Mouse (Mus musculus) cerebellum, adult 9-11 months (tissue): ENCODE data around the gene Wdtc1.

Source experiments
- DNase-seq: peaks from one replicate; pipeline ENCODE4 v3.0.0; 2022

Wdtc1 gene

DNA sequence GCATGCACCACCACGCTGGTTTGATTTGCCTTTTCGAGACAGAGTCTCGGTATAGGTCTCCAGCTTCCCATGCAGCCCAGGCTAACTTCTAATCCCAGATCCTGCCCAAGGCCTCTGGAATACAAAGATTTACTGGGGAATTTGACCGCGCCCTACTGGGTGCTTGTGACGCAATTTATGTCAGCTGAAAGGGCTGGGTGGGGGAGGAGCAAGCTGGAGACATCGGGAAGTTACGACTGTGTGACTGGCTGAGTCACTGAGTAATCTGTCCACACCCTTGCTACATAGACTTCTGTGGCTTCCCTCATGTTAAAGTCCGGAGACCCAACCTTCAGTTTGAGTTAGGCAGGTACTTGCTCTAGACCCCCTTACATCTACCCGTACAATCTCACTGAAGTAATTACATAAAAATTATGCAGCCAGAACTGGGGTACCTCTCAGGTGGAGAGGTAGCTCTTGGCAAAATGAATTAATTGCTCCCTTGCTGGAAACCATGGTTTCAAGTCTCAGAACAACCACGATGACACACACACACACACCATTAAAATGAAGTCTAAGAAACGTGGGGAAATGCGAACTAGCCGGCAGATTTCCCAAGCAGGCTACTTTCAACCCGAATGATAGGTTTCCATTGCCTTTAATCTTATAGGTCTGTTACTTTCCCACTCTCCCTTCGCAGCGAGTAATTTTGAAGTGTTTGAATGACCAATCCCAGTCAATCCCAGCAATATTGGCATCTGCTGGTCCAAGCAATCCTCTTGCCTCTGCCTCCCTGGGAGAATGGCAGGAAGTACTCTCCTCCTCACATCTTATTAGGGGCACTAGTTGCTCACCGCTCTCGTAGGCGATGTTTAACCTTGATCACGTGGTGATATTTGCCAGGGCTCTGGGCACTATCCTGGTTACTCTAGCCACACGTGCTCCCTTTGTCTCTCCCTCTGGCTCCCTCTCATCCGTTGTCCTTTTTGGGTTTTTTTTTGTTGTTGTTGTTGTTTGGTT lies at the start of gene Wdtc1:
Gene Wdtc1, minus strand, starts transcription at position 115 of the 999 bp plus-strand sequence.
- no peak for DNase-seq

DNA sequence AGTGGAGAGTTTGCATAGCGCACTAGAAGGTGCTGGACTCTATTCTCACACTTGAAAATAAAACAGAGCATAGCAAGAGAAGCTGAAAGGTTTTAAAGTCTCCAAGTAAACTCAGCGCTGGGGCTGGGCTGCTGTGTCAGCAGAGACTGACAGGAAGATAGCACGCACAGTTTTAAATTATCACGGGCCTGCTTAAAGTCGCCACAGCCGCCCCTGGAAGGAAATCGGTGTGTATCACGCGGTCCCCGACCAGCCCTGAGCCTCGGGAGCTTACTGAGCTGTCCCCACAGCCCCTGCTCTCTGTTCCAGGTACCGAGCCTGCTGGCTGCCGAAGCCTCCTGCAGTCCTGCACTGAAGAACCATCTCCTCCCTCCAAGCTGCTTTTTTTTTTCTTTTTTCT lies 48.7 kb upstream of the Wdtc1 start:
- DNase-seq: no peak

DNA sequence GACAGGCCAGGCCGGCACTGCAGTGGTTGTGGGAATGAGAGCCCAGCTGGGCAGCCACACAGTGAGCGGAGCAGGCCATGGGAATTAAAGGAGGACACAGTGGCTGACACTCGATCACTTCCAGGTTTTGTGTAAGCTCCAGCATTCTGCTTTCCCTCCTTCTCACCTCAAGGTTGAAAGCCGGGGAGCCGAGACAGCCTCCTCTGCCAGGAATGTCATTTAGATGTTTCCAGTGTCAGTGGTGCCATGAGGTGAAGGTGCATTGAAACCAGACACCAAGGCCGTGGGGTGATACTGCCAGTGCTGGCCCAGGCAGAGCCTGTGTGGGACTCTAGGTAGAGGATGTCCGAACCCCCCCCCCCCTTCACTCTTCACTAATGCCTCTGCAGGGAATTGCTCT lies 46.8 kb upstream of the Wdtc1 start:
- DNase-seq: no peak

DNA sequence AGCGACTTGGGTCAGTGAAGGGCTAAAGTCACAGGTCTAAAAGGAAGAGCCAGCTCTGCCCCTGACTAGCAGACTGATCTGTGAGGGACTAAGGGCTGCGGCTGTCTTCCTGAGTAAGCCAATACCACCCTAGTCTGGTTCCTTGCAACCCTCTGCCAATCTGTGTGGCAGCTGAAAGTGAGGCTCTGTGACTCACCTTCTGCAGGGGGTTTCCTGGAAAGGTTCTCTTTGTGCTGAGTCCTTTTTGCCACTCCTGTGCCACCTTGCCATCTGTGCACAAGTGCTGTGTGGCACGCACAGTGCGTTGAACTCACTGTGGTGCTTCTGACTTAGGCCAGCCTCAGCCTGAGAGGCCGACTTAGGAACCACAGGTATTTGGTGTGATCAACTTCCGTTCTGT lies 46.2 kb upstream of the Wdtc1 start:
- DNase-seq: peak; percentile 76

DNA sequence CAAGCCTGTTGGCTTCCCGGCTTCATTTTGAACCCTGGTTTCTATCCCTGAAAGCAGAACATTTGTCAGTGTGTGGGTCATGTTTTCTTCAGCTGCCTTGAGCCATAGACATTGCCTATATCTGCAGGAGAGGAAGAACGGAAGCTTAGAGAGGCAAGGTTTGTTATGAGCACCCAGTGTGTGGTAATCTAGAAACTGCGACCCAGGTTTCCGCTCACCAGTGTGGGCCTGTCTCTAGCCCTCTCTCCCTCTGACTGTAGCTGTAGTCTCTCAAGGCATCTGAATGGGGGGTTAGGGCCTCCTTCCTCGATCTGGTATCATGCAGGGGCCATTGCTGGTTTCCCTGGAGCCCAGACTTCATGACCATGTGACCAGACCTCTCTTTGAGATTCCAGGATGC lies 45.3 kb upstream of the Wdtc1 start:
- DNase-seq: no peak

DNA sequence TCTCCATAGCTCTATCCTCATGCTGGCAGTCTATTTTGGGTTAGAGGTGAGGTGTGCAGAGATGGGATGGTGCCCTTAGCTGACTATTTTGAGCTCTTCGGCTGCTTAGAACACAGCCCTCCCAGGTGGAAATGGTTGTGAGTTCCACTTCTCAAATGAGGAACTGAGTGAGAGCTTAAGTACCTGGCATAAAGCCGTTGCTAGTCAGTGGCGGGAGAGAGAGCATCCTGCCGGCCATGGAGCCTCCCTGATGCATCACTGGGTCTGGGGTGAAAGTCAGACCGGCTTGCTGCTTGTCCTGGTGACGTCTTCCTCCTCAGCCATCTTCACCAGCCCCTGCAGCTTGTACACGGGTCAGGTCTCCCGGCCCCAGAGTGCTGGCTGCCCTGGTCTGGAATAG lies 44.7 kb upstream of the Wdtc1 start:
- no peak for DNase-seq

DNA sequence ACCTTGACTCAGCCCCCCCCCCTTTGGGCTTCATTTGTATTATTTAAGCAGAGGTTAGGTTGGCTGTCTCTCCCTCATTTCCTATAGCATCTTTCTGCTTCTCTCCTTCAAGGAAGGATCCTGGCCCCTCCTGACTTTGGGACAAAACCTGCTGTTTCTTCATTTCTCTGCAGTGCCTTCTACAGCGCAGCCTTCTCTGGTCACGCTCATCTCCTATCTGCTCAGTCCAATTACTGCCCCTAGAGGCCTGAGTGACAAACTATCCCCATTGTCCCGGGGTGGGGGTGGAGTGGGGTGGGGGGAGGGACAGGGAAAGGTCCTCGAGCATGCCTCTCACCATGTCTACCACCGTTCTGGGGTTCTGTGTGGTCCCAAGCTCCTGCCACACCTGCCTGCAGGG lies 44.0 kb upstream of the Wdtc1 start:
- DNase-seq: no peak

DNA sequence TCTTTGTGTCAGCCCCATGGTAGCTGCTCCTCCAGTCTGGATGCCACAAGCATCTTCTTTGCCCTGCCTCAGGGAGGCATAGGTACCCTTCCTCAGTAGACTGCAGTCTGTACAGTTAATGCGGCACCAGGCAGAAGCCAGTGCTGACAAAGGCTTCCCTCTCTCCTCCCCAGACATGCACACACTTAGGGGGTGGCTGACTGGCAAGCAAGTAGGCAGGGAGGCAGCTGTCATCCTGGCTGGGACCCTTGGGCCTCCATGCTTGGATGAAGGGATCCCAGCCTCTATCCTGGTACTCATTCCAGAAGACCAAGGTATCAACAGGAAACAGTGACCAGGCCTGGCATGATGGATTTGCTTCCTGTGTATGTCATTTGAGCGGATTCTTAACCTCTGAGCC lies 42.8 kb upstream of the Wdtc1 start:
- no peak for DNase-seq

DNA sequence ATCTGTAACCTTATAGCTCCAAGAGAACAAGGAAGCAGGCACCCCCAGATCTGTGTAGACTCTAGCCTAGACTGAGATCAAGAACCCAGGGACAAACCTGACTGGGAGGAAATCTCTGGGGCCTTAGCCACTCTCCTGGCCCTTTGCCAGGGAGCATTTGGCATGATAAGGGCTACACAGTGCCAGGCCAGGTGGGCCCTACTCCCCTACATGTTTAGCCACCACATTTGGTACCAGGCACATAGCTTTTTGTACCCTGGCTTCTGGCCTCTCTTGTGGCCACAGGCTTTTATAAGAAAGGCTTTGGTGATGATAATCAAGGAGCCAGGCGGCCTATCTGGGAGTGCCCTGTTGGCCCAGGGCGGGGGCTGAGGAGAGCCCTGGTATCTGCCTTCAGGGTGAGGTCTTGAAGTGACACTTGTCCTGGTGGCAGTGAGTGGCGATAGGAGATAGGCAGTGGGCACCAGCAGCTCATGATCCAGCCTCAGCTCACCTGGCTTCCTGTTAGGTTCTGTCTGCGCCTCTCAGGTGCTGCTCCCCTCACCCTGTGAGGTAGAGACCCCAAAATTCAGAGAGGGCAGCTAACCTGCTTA lies 41.8 kb upstream of the Wdtc1 start:
- no peak for DNase-seq

DNA sequence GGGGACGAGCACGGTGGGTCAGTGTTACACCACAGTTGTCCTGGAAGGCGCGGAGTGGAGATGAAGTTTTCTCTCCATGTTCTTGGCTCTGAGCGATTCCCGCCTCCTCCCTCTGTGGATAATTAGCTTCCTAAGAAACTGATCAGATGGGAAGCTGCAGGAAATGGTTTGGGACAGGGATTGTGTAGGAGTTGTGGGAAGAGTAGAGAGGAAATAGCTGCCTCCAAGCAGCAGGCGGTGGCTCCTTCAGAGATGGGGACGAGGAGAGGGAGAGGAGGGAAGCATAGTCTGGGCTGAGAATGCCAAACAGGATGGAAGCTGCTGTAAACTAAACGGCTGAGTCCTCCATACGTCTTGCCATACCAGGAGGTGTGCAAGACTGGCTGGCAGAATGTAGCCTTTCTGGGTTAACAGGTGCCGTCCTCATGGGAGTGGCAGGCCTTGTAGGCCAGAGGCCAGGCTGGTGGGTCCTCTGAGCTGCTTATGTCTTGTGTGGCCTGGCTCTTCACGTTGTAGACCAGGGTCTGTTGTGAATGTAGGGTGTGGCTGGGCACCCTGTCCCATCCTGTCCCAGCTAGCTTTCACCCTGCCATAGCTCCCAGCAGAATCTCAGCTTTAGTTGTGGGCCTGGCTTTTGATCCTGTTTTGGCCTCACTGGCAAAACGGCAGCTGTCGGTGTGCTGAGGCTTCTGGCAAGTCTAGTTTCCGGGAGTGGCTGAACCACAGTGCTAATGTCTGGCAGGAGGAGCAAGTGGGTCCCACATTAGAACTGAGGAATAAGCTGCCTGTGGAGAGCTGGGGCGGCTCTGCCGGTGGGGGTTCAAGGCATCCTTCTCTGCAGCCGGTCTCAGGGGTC lies 38.1 kb upstream of the Wdtc1 start:
- peak; percentile 68 for DNase-seq

DNA sequence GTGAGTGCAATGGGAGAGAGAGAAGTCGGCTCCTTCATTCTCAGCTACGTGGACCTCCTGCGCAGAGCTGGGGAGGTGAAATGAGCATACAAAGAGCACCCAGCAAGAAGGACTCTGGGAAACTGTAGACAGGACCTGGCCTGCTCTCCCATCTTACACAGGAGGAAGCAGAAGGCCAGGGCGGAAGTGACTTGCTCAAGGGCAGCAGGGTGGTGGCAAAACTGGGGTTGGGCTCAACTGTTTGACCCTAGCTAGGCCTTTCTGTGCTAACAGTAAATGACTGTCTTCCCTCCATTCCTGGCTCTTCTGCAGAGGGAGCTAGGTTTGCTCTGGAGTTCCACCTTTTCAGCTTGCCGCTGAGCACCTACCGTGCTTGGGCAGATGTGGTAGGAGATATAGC lies 37.3 kb upstream of the Wdtc1 start:
- DNase-seq: no peak

DNA sequence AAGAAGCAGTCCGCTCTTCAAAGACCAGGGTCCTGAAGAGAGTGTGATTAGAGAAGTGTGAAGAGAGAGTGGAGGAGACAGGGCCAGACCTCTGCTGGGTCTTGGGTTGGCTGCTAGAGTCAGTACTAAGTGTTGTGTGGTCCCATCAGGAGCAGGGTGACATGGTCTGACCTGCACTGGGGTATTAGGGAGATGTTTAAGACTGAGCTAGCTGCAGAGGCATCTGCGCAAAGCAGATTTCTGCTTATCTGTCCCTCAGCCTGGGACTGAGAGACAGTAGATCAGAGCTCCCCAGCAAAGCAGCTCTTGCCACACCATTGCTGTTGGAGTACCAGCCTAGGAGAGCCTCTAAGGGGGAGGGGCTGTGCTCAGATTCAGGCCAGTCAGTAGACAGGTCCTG lies 36.8 kb upstream of the Wdtc1 start:
- no peak for DNase-seq

DNA sequence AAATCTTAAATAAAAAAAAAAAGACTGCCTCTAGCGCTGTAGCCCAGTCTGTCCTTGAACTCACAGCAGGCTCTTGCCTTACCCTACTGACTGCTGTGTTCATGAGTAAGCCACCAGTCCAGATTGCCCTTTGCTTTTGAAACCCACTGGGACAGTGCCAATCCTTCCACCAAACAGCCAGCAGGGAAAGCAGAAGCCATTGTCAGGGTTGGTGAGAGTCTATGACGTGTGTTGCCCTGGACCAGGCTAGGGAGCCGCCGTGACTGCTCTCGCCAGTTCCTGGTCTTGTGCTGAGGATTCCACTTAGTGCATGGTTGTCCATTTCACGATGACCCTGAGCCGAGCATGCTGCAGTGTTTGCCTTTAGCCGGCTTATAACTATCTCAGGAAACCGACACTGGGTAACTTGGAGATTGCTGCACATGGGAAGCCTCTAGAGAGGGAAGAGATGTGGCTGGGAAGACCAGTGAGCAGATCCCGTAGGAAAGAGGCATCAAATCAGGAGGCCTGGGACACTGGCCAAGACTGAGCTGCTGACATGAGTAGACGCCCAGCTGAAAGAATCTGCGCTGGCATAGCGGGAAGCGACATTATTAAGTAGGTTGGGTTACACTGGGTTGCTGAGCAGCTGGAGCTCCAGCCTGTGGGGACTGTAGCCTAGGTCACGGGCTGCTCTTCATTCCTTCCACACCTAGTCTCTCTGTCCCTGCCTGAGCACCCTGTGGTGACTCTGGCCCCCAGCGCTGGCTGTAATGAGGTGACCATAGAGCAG lies 35.7 kb upstream of the Wdtc1 start:
- peak; percentile 59 for DNase-seq

DNA sequence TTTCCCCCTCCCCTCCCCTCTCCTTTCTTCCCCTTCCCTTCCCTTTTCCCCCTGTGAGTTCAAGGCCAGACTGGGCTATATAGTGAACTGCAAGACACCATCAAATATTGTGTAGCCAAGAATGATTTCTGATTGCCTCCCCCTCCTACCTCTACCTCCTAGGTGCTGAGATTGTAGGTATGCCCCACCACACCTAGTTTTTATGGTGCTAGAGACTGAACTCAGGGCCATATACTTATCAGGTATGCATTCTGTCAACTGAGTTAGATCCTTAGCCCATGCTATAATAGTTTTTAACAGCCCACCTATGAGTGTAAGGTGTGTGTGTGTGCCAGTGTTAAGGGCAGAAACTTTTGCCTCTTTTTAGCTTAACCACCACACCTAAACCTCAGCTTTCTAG lies 33.8 kb upstream of the Wdtc1 start:
- no peak for DNase-seq

DNA sequence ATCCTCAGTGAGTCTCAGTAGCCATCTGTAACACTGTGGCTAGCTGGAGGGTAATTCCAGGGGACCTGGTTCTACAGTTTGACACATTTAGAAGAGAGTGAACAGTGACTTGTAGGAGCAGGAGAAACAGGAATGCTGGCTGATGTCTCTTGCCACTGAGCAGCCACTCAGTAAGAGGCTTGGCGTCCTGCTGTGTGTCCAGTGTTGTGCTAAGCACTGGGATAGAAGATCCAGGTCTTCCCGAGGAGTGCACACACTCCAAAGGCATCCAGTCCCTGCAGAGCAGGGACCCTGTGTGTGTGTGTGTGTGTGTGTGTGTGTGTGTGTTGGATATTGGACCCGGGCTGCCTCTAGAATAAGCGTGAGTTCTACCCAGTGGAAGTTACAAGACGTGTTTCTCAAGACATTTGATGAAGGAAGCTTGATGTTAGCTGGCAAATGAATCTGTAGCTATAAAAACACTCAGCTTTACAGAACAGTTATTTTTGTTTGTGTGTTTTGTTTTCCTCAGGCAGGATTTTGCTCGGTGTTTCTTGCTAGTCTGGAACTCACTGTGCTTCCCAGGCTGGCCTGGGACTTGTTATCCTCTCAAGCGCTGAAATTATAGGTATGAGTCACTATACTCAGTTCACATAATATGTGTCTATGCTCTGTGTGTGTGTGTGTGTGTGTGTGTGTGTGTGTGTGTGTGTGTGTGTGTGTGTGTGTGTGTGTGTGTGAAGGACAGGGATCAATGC lies 32.9 kb upstream of the Wdtc1 start:
- no peak for DNase-seq

DNA sequence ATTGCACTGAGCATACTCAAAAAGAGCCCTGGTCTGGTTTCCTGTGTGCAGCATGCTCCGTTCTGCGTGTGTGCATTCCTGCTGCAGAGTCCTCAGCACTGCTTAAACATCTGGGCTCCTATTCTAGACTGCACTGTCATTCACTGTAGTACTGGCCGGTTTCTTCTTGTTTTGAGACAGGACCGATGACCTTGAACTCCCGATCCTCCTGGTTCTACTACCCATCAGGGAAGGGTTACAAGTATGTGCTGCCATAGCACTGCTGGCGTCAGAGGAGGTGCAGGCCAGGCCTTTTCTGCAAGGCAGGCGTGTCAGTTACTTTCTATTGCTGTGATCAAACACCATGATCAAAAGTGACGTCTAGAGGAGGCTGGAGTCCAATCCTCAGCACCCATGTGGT lies 27.9 kb upstream of the Wdtc1 start:
- DNase-seq: no peak

DNA sequence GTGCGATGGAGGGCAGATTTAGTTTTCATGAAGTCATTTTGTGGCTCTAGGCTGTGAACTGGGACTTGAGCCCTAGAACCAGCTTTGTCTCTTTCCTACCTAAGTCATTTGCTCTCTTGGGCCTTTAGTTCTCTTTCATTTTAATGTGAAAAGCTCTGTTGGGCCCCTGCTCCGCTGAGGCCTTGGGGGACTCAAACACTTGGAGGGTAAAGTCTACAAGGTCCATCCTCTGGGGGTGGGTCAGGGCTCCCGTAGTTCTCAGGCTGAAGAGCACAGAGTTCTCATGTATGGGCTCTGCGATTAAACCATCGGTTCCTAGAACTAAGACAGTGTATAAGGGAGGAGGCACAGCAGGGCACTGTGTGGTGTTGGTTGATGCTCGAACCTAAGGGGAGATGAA lies 27.3 kb upstream of the Wdtc1 start:
- DNase-seq: peak; percentile 14

DNA sequence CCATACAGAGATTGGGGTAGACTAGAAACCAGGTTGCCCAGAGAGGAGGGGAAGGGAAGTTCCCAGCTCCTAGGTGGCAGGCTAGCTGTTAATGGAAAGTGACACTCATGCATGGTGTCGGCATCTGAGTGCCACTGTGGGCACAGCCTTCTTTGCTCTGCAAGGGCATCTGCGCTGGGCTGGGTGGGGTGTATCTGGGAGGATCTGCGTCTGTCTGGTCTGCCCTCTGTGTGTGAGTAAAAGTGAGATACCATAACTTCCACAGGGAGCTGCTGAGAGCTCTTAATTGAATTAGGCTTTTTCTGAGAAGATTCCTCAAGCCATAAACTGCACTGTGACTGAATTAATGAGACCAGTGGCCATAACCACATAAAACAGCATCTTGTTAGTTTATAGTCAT lies 26.6 kb upstream of the Wdtc1 start:
- DNase-seq: no peak

DNA sequence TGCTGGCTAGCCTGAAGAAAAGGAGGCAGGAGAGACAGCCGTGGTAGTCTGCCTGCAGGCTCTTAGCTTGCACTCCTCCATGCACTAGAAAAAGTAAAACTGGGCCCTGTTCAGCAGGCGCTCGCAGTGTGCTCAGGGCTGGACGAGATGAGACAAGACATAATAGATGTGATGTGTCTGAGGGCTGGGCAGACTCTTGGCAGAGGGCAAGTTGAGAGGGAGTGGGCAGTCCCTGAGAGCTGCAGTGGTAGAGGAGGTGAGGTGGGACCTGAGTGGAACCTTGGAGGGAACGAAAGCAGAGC lies 25.7 kb upstream of the Wdtc1 start:
- DNase-seq: peak; percentile 25

DNA sequence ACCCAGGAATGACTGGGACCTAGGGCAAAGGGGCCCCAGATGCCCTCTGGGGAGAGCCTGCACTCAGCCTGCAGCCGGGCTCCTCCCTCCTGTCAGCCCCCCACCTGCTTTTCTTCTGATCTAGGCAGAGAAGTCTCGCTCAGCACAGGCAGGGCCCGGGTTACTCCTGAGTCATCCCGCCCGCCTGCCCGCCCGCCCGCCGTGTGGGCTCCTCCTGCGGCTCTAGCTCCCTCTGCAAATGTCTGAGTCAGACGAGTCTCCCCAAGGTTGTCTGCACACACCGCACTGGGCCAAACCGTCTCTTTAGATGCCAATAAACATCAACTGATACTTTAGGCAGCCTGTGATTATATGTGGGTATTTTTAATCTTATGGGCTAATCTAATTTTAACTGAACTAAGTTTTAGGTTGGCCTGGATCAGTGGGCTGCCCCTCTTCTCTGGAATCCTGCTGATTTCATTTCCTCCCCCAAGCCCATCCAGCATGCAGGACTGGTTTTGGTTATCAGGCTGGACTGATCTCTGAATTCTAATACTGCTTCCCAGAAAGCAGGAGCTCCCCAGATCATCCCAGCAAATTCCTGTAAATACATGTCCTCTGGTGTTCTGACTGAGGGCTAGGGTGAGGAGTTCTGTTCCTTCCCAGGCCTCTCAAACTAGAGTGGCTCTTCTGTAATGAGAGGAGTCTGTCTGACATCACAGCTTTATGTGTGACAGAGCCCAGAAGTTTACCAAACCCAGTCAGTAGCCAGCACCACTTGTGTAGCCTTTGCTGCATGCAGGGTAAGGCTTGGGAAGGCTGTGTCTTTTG lies 25.2 kb upstream of the Wdtc1 start:
- peak; percentile 36 for DNase-seq
